Mouse (Mus musculus) MEL (cell line): ENCODE measurements around the gene Klk14. TPM values are rescaled to one million over a fixed set of nuclear protein-coding genes. Genes with fewer than 3 reads are reported as not detected.

ENCODE experiments used
- DNase-seq: peaks from one replicate; pipeline ENCODE4 v3.0.0; 2011; ENCODE audit warnings: low read depth, low spot score
- H3K27ac ChIP-seq: 2 replicates; pipeline ENCODE4 v1.5.1; 2012; ENCODE audit warnings: low read depth, mild to moderate bottlenecking, control low read depth, low read length, moderate library complexity; ENCODE audit not compliant: control insufficient read depth
- H3K27me3 ChIP-seq, 2 experiments: fragments of 150-350 bp in 1 of 2; sonication (generic) in 1 of 2; 2 replicates each; pipeline ENCODE4 v1.6.1; 2012; ENCODE audit warnings: low read length in 2 of 2, mild to moderate bottlenecking in 2 of 2, improper control_type of control experiment in 1 of 2, moderate library complexity in 1 of 2; ENCODE audit not compliant: insufficient read depth in 2 of 2, control insufficient read depth in 1 of 2
- H3K36me3 ChIP-seq, 2 experiments: 2 replicates each; pipeline ENCODE4 v1.6.1; 2012 to 2014; ENCODE audit warnings: low read length in 2 of 2, improper control_type of control experiment in 1 of 2, inconsistent platforms in 1 of 2, mild to moderate bottlenecking in 1 of 2; ENCODE audit not compliant: insufficient read depth in 2 of 2, control insufficient read depth in 1 of 2
- H3K4me1 ChIP-seq, 2 experiments: fragments of 150-350 bp in 1 of 2; sonication (generic) in 1 of 2; 2 replicates each; pipeline ENCODE4 v1.6.1; 2012; ENCODE audit warnings: low read length in 2 of 2, improper control_type of control experiment in 1 of 2, mild to moderate bottlenecking in 1 of 2; ENCODE audit not compliant: insufficient read depth in 2 of 2, control insufficient read depth in 1 of 2
- H3K4me3 ChIP-seq, 2 experiments: fragments of 150-350 bp in 1 of 2; sonication (generic) in 1 of 2; 2 replicates each; pipeline ENCODE4 v1.5.1; 2012; ENCODE audit warnings: low read depth in 2 of 2, low read length in 2 of 2, mild to moderate bottlenecking in 2 of 2, moderate library complexity in 2 of 2, control low read depth in 1 of 2, improper control_type of control experiment in 1 of 2; ENCODE audit not compliant: control insufficient read depth in 1 of 2, insufficient read depth in 1 of 2
- H3K79me2 ChIP-seq: 2 replicates; pipeline ENCODE4 v1.6.1; 2012; ENCODE audit warnings: mild to moderate bottlenecking, low read length, moderate library complexity; ENCODE audit not compliant: control insufficient read depth, poor library complexity, insufficient read depth
- H3K9ac ChIP-seq: 2 replicates; pipeline ENCODE4 v1.6.1; 2012; ENCODE audit warnings: low read depth, mild to moderate bottlenecking, control low read depth, low read length, moderate library complexity; ENCODE audit not compliant: control insufficient read depth, poor library complexity, severe bottlenecking
- H3K9me3 ChIP-seq: fragments of 150-350 bp; sonication (generic); replicated peaks from 2 replicates; pipeline ENCODE4 v1.6.1; 2012; ENCODE audit warnings: mild to moderate bottlenecking, low read length, improper control_type of control experiment, moderate library complexity; ENCODE audit not compliant: insufficient read depth
- BHLHE40 ChIP-seq: IDR thresholded peaks from 2 replicates; pipeline ENCODE4 v1.6.1; 2012; ENCODE audit warnings: low read depth, mild to moderate bottlenecking, inconsistent platforms, low read length, improper control_type of control experiment, borderline replicate concordance
- E2F4 ChIP-seq: IDR thresholded peaks from 2 replicates; pipeline ENCODE4 v1.6.1; 2011; ENCODE audit warnings: low read depth, low read length, improper control_type of control experiment, borderline replicate concordance
- ELF1 ChIP-seq: IDR thresholded peaks from 2 replicates; pipeline ENCODE4 v1.6.1; 2014; ENCODE audit warnings: low read depth, mild to moderate bottlenecking, inconsistent platforms, low read length, improper control_type of control experiment, moderate library complexity
- ETS1 ChIP-seq: IDR thresholded peaks from 2 replicates; pipeline ENCODE4 v1.6.1; 2012; ENCODE audit warnings: low read depth, mild to moderate bottlenecking, inconsistent platforms, low read length, improper control_type of control experiment, moderate library complexity
- GATA1 ChIP-seq: IDR thresholded peaks from 2 replicates; pipeline ENCODE4 v1.6.1; 2011; ENCODE audit warnings: low read depth, low read length, improper control_type of control experiment
- HCFC1 ChIP-seq: IDR thresholded peaks from 2 replicates; pipeline ENCODE4 v1.6.1; 2012; ENCODE audit warnings: low read depth, mild to moderate bottlenecking, inconsistent platforms, low read length, improper control_type of control experiment, moderate library complexity
- KAT2A ChIP-seq: conservative IDR thresholded peaks from 2 replicates; pipeline ENCODE4 v1.6.1; 2012; ENCODE audit warnings: low read depth, low read length, improper control_type of control experiment, inconsistent platforms
- MAX ChIP-seq: IDR thresholded peaks from 2 replicates; pipeline ENCODE4 v1.6.1; 2011; ENCODE audit warnings: low read length, improper control_type of control experiment
- MAZ ChIP-seq: IDR thresholded peaks from 2 replicates; pipeline ENCODE4 v1.6.1; 2012; ENCODE audit warnings: low read depth, mild to moderate bottlenecking, inconsistent platforms, low read length, improper control_type of control experiment
- MEF2A ChIP-seq: IDR thresholded peaks from 2 replicates; pipeline ENCODE4 v1.6.1; 2014; ENCODE audit warnings: low read depth, mild to moderate bottlenecking, inconsistent platforms, low read length, improper control_type of control experiment; ENCODE audit not compliant: poor library complexity, insufficient replicate concordance, severe bottlenecking; ENCODE audit errors: extremely low read depth
- MXI1 ChIP-seq: IDR thresholded peaks from 2 replicates; pipeline ENCODE4 v1.6.1; 2011; ENCODE audit warnings: mild to moderate bottlenecking, low read depth, low read length, improper control_type of control experiment
- MYC ChIP-seq: IDR thresholded peaks from 2 replicates; pipeline ENCODE4 v1.6.1; 2011; ENCODE audit warnings: low read depth, mild to moderate bottlenecking, low read length, improper control_type of control experiment, moderate library complexity
- NELFE ChIP-seq: IDR thresholded peaks from 2 replicates; pipeline ENCODE4 v1.6.1; 2011; ENCODE audit warnings: low read depth, low read length, improper control_type of control experiment
- NRF1 ChIP-seq: IDR thresholded peaks from 2 replicates; pipeline ENCODE4 v1.6.1; 2014; ENCODE audit warnings: low read depth, mild to moderate bottlenecking, inconsistent platforms, low read length, improper control_type of control experiment, moderate library complexity; ENCODE audit not compliant: poor library complexity, insufficient read depth, severe bottlenecking
- POLR2A ChIP-seq, 2 experiments: IDR thresholded peaks; 2 replicates each; pipeline ENCODE4 v1.6.1; 2011 to 2012; ENCODE audit warnings: low read length in 2 of 2, mild to moderate bottlenecking in 2 of 2, control low read depth in 1 of 2, improper control_type of control experiment in 1 of 2, low read depth in 1 of 2, moderate library complexity in 1 of 2; ENCODE audit not compliant: control insufficient read depth in 1 of 2, insufficient read depth in 1 of 2, poor library complexity in 1 of 2
- POLR2AphosphoS2 ChIP-seq: IDR thresholded peaks from 2 replicates; pipeline ENCODE4 v1.6.1; 2011; ENCODE audit warnings: low read length, improper control_type of control experiment
- POLR2AphosphoS5 ChIP-seq: IDR thresholded peaks from 2 replicates; pipeline ENCODE4 v1.6.1; 2012; ENCODE audit warnings: low read depth, borderline replicate concordance, mild to moderate bottlenecking, inconsistent platforms, low read length, moderate library complexity, mixed read lengths
- RCOR1 ChIP-seq: IDR thresholded peaks from 2 replicates; pipeline ENCODE4 v1.6.1; 2012; ENCODE audit warnings: low read depth, mild to moderate bottlenecking, inconsistent platforms, low read length, improper control_type of control experiment
- SIN3A ChIP-seq: IDR thresholded peaks from 2 replicates; pipeline ENCODE4 v1.6.1; 2012; ENCODE audit warnings: low read length, improper control_type of control experiment, inconsistent platforms
- TAL1 ChIP-seq: IDR thresholded peaks from 2 replicates; pipeline ENCODE4 v1.6.1; 2012; ENCODE audit warnings: mild to moderate bottlenecking, inconsistent platforms, low read length, moderate library complexity, mixed read lengths
- TBP ChIP-seq: IDR thresholded peaks from 2 replicates; pipeline ENCODE4 v1.8.0; 2011; ENCODE audit warnings: low read depth, low read length, improper control_type of control experiment
- UBTF ChIP-seq: IDR thresholded peaks from 2 replicates; pipeline ENCODE4 v1.6.1; 2012; ENCODE audit warnings: low read depth, mild to moderate bottlenecking, inconsistent platforms, low read length, improper control_type of control experiment, moderate library complexity, borderline replicate concordance; ENCODE audit not compliant: insufficient read depth
- ZC3H11A ChIP-seq: IDR thresholded peaks from 2 replicates; pipeline ENCODE4 v1.6.1; 2012; ENCODE audit warnings: low read depth, mild to moderate bottlenecking, inconsistent platforms, low read length, improper control_type of control experiment
- ZKSCAN1 ChIP-seq: IDR thresholded peaks from 2 replicates; pipeline ENCODE4 v1.6.1; 2012; ENCODE audit warnings: low read depth, mild to moderate bottlenecking, inconsistent platforms, low read length, improper control_type of control experiment, moderate library complexity
- ZMIZ1 ChIP-seq: IDR thresholded peaks from 2 replicates; pipeline ENCODE4 v1.6.1; 2012; ENCODE audit warnings: low read depth, mild to moderate bottlenecking, inconsistent platforms, low read length, improper control_type of control experiment, moderate library complexity
- ZNF384 ChIP-seq: IDR thresholded peaks from 2 replicates; pipeline ENCODE4 v1.6.1; 2012; ENCODE audit warnings: low read depth, mild to moderate bottlenecking, inconsistent platforms, low read length, improper control_type of control experiment
- polyA plus RNA-seq, 2 experiments: library from polyadenylated mRNA; stranded (reverse) in 1 of 2; unstranded in 1 of 2; fragments of >175 nt in 1 of 2; fragments of >200 nt in 1 of 2; gene quantifications; 2 replicates each; pipeline versions ENCODE4 v1.2.1 to v1.2.4; 2012; ENCODE audit warnings: low replicate concordance in 2 of 2, low read depth in 1 of 2; ENCODE audit not compliant: insufficient read length in 2 of 2, insufficient read depth in 1 of 2, missing spikeins in 1 of 2
- total RNA-seq: library from RNA; depleted of rRNA; stranded (reverse); fragments of 300-350 nt; gene quantifications from 2 replicates; pipeline ENCODE4 v1.2.3, GENCODE M21; 2012

Klk14 gene
- total and polyA plus RNA-seq, 3 experiments, result 0.13 TPM; not detected in 2

DNA sequence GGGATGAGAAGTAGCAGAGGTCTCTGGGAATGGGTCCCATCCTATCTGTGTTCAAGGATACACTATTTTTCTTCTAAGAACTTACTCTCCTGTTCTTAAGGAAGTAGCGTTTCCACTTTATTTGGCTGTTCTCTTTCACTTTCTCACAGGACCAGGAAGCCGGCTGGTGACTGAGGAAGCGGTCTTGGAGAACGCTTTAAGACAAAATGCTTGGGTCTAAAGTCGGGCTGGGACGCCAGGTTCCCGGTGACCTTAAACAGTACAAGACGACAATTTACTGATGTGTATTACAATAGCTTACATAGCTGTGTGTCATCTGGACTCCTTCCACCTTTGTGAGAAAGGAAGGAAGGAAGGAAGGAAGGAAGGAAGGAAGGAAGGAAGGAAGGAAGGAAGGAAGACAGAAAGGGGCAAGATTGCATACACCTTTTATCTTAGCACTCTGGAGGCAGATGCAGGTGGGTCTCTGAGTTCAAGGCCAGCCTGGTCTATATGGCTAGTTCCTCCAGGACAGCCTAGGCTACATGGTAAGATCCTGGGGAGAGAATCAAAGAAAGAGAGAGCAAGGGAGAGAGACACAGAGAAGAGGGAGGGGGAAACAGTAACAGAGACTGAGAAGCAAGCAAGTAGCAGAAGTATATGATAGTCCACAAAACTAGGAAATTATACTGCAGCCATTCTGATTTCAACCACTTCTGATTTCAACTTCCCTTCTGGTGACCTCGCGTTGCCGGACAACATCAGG, 19.0 kb upstream of the Klk14 start:
- peak overlapping the region; percentile 57 for H3K9ac ChIP-seq
- H3K36me3 ChIP-seq, result peaks cover 0 to 2% of the 10 kb centered on the region in 2 experiments; a peak in 1 of 4 replicates
- H3K9me3 ChIP-seq, result no peaks in the 10 kb centered on the region
- DNase-seq, result peak; percentile 7
- no peak overlapping the region; the same call in 1 of the 2 replicates for H3K27ac ChIP-seq
- H3K79me2 ChIP-seq, result peaks cover 18% of the 10 kb centered on the region
- peak overlapping the region; percentile 52 to 90 for H3K4me3 ChIP-seq
- peaks cover 0 to 5% of the 10 kb centered on the region in 2 experiments; a peak in 1 of 4 replicates for H3K4me1 ChIP-seq
- TF ChIP-seq KAT2A (no peak), GATA1 (no peak), RCOR1 (no peak), NRF1 (no peak), MYC (no peak), TAL1 (no peak), ETS1 (no peak), ZC3H11A (no peak), NELFE (no peak)
- H3K27me3 ChIP-seq, result no peaks in the 10 kb centered on the region

DNA sequence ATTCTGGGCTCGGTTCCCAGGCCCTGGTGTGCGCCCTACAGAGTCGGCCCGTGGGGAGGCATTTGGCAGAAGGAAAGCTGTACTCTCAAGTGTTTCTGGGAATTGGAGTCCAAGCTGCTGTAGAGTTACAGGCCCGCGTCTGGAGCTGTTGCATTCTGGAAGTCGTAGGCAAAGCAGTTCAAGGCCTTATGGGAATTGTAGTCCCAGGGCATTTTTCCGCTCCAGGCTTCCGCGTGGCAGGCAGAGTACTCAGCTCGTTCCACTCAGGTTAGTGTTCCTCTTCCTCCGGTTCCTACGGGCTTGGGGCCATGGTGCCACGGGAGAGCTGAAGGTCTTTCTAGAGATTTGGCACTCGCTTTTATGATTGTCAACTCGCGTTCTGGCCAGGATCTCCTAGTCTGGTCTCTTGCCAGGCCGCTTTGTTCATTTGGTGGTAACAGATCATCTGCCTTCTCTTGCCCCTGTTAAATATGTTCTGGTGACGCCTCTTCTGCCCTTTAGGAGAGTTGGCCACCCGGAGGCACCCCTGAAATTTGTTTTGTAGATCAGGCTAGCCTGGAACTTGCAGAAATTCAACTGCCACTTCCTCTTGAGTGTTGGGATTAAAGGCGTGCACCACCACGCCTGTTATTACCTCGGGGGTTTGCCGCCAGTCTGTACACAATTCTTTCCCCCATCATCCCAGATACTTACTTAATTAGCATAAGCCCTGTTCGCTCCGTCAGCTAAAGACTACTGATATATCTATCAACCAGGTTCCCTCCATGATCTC, 18.2 kb upstream of the Klk14 start, which contains the start of gene Ctu1:
Ctu1 (plus strand) TSS at position 208 of the 772 bp plus-strand sequence.
- peaks cover 0 to 5% of the 10 kb centered on the region in 2 experiments; a peak in 1 of 4 replicates for H3K4me1 ChIP-seq
- peaks cover 0 to 2% of the 10 kb centered on the region in 2 experiments; a peak in 1 of 4 replicates for H3K36me3 ChIP-seq
- peak within 1 kb of the TSS; percentile 60 to 90 for H3K4me3 ChIP-seq
- no peaks in the 10 kb centered on the region for H3K9me3 ChIP-seq
- peak within 1 kb of the TSS; percentile 67 for H3K27ac ChIP-seq
- H3K79me2 ChIP-seq, result peaks cover 18% of the 10 kb centered on the region
- peak; percentile 95 for DNase-seq
- no peaks in the 10 kb centered on the region for H3K27me3 ChIP-seq
- peak within 1 kb of the TSS; percentile 85 for H3K9ac ChIP-seq
- no peak for TF ChIP-seq RCOR1
- TF ChIP-seq ZMIZ1, result peak; percentile 61; the same call in 1 of the 2 replicates
- no peak for TF ChIP-seq ZNF384
- TF ChIP-seq UBTF, result no peak
- TF ChIP-seq MXI1, result peak; percentile 93
- TF ChIP-seq ELF1, result peak; percentile 92
- peak; percentile 94 for TF ChIP-seq SIN3A
- TF ChIP-seq HCFC1, result peak; percentile 99
- peak; percentile 86 for TF ChIP-seq TBP
- no peak for TF ChIP-seq ZKSCAN1
- peak; percentile 25; the same call in 1 of the 2 replicates for TF ChIP-seq E2F4
- TF ChIP-seq NRF1, result peak; percentile 44; the same call in 1 of the 2 replicates
- TF ChIP-seq MAX, result peak; percentile 75; the same call in 1 of the 2 replicates
- peak; percentile 63; the same call in 1 of the 2 replicates for TF ChIP-seq MAZ
- peak; percentile 67; the same call in 1 of the 2 replicates for TF ChIP-seq POLR2AphosphoS2
- peak; percentile 95 for TF ChIP-seq MYC
- no peak for TF ChIP-seq POLR2AphosphoS5
- TF ChIP-seq KAT2A, result peak; percentile 99
- peak; percentile 75 for TF ChIP-seq NELFE
- peak in 1 of 2 experiments; percentile 86; a peak in 2 of 4 replicates for TF ChIP-seq POLR2A (IDR thresholded peaks at IDR 0.05; ENCODE audit: control insufficient read depth in 1 of 2, insufficient read depth in 1 of 2, low read depth in 1 of 2, low read length in 2 of 2, poor library complexity in 1 of 2)
- no peak for TF ChIP-seq MEF2A
- no peak for TF ChIP-seq BHLHE40
